In genomic region chr6:90472079-90472478, GRCm38 (mm10) we compare ENCODE assay signal across 28 mouse cellular contexts. TPM values are rescaled to one million over a fixed set of nuclear protein-coding genes. Genes with fewer than 3 reads are reported as not detected.
DNase-seq lines count a peak whose midpoint lies in the region; ATAC-seq and TF ChIP-seq lines count a peak whose summit lies in the region.
"Had no signal": no experiment of that assay in that cellular context is flagged by ENCODE, and none has a peak within 500 bp of the region (broad histone marks: within the 10 kb centered on the region; RNA-seq: fewer than 3 reads in every experiment).

No protein-coding gene starts in this region.

- ATAC-seq in heart, postnatal 0 days (ENCODE audit: insufficient read depth, low read depth) = no peak
- ATAC-seq: forebrain, embryonic 13.5 days; intestine, embryonic 15.5 days; Patski had no signal

- H3K9me3 ChIP-seq in heart, postnatal 0 days (replicated peaks; ENCODE audit: control insufficient read depth, low read length) = no peaks in the 10 kb centered on the region
- H3K9me3 ChIP-seq: forebrain, embryonic 13.5 days; heart, embryonic 15.5 days; hindbrain, embryonic 10.5 days; hindbrain, embryonic 15.5 days; intestine, embryonic 15.5 days; limb, embryonic 12.5 days; neural tube, embryonic 13.5 days had no signal

- peak overlapping the region; percentile 93 for H3K27ac ChIP-seq in heart, postnatal 0 days (ENCODE audit: low read depth)
- H3K27ac ChIP-seq in liver, adult 2 months (replicated peaks; ENCODE audit: insufficient read depth, low read depth, low read length) = peak overlapping the region; percentile 99
- H3K27ac ChIP-seq: forebrain, embryonic 13.5 days; liver, embryonic 14.5 days had no signal

- DNase-seq in gastrocnemius, adult 8-10 months (ENCODE audit: low spot score in 2 of 2) = peak; percentile 48 to 52
- DNase-seq in gastrocnemius, postnatal 36 days = no peak
- no peak for DNase-seq in heart, postnatal 0 days (ENCODE audit: low spot score)
- DNase-seq in heart, adult 9 months (ENCODE audit: low spot score in 2 of 2) = no peak
- peak; percentile 43 for DNase-seq in liver, adult 2 months (ENCODE audit: extremely low read depth, low read depth, low spot score)
- DNase-seq in liver = no peak
- peak; percentile 72 for DNase-seq in skeletal muscle tissue, adult 2 months (ENCODE audit: low read depth, low spot score)
- DNase-seq: adrenal gland, postnatal 10 days; cerebellum, adult 8-10 months; cerebellum, postnatal 36 days; kidney, adult 2 months; kidney, postnatal 36 days; layer of hippocampus, postnatal 36 days; lung, embryonic 14.5 days; lung, postnatal 36 days; right cerebral cortex, postnatal 4 days had no signal

- no peak for TF ChIP-seq CTCF in heart, postnatal 0 days (IDR thresholded peaks at IDR 0.05; ENCODE audit: low read depth)
- no peak for TF ChIP-seq CTCF in liver, adult 2 months (IDR thresholded peaks at IDR 0.05; ENCODE audit: low read depth, low read length)

- TF ChIP-seq POLR2A in liver, adult 2 months (IDR thresholded peaks at IDR 0.05; ENCODE audit: extremely low read depth, insufficient read depth, low read length) = no peak

- intact Hi-C loops in gastrocnemius, postnatal 36 days (cut with DNase I) = no loop called here

- peaks cover 39% of the 10 kb centered on the region for H3K36me3 ChIP-seq in heart, postnatal 0 days (replicated peaks; ENCODE audit: control insufficient read depth, insufficient read depth, low read length)
- peaks cover 33% of the 10 kb centered on the region for H3K36me3 ChIP-seq in liver, adult 2 months (ENCODE audit: control insufficient read depth, insufficient read depth, low read length)
- H3K36me3 ChIP-seq: hindbrain, embryonic 10.5 days; hindbrain, embryonic 15.5 days; intestine, embryonic 15.5 days; limb, embryonic 12.5 days had no signal

- H3K4me3 ChIP-seq in heart, postnatal 0 days (ENCODE audit: low read depth, low read length) = no peak overlapping the region
- H3K4me3 ChIP-seq in liver, adult 2 months (ENCODE audit: insufficient read depth, low read depth, low read length) = no peak overlapping the region
- H3K4me3 ChIP-seq: forebrain, embryonic 13.5 days; heart, embryonic 15.5 days; hindbrain, embryonic 10.5 days; hindbrain, embryonic 15.5 days; intestine, embryonic 15.5 days; limb, embryonic 12.5 days; neural tube, embryonic 13.5 days had no signal

- 74% methylated on average over 4 of the region's 4 CpGs for WGBS in heart, postnatal 0 days
- 50% methylated on average over 4 of the region's 4 CpGs for WGBS in liver, adult 2 months

- TF ChIP-seq EP300 in heart, postnatal 0 days (IDR thresholded peaks at IDR 0.05; ENCODE audit: low read depth) = no peak

- peaks cover 52% of the 10 kb centered on the region for H3K4me1 ChIP-seq in heart, postnatal 0 days (ENCODE audit: control insufficient read depth, insufficient read depth)
- H3K4me1 ChIP-seq in liver, adult 2 months (ENCODE audit: control insufficient read depth, insufficient read depth, low read length) = peaks cover 61% of the 10 kb centered on the region

- H3K27me3 ChIP-seq in heart, postnatal 0 days (ENCODE audit: control insufficient read depth, insufficient read depth, low read length) = no peaks in the 10 kb centered on the region
- no peaks in the 10 kb centered on the region for H3K27me3 ChIP-seq in liver, adult 2 months (ENCODE audit: control insufficient read depth, insufficient read depth, low read length)
- H3K27me3 ChIP-seq: forebrain, embryonic 13.5 days; heart, embryonic 15.5 days; hindbrain, embryonic 15.5 days; intestine, embryonic 15.5 days; limb, embryonic 12.5 days; neural tube, embryonic 13.5 days; Patski had no signal

- no peak overlapping the region for H3K4me2 ChIP-seq in heart, postnatal 0 days (ENCODE audit: low read depth, low read length)
- H3K4me2 ChIP-seq: forebrain, embryonic 13.5 days; heart, embryonic 15.5 days; hindbrain, embryonic 15.5 days; intestine, embryonic 15.5 days; limb, embryonic 12.5 days; lung, embryonic 14.5 days; midbrain, embryonic 11.5 days; neural tube, embryonic 13.5 days had no signal

- no peak overlapping the region for H3K9ac ChIP-seq in heart, postnatal 0 days (replicated peaks; ENCODE audit: low read depth, low read length)
- H3K9ac ChIP-seq in liver, adult 2 months (ENCODE audit: low read depth, low read length) = peak overlapping the region; percentile 85
- H3K9ac ChIP-seq: forebrain, embryonic 13.5 days; heart, embryonic 15.5 days; hindbrain, embryonic 15.5 days; intestine, embryonic 15.5 days; limb, embryonic 12.5 days; liver, embryonic 14.5 days; lung, embryonic 14.5 days; neural tube, embryonic 13.5 days had no signal

- H3K79me2 ChIP-seq in liver, adult 2 months (ENCODE audit: control insufficient read depth, insufficient read depth, low read length) = peaks cover 32% of the 10 kb centered on the region

RNA-seq across cellular contexts. Expression of gene Klf15, which starts 9.7 kb away (rescaled TPM):
- 10 to 100 TPM; 26.7 to 83.2 (median 44.3) TPM for total RNA-seq in gastrocnemius, adult 8-10 months (2022)
- 10 to 100 TPM; 36.6 to 38.0 TPM for total RNA-seq in gastrocnemius, postnatal 36 days (2021)
- total RNA-seq in heart, postnatal 0 days (2014; rRNA removed; ENCODE audit: low replicate concordance) = 56.9 and 74.5 TPM in 2 replicates
- polyA plus RNA-seq in heart, postnatal 0 days (2015; fragmentation: Nextera tagmentation; extraction: Ambion mirVana) = 15.6 and 23.4 TPM in 2 replicates
- total RNA-seq in liver, adult 2 months (2014; rRNA removed) = 148 and 168 TPM in 2 replicates
- polyA plus RNA-seq in liver, adult 2 months (2012; rRNA removed) = 147 and 252 TPM in 2 replicates
- total RNA-seq: megakaryocyte, adult 5-6 weeks; MEL had no signal

RNA-seq across cellular contexts. Expression of gene Aldh1l1, which starts 14.1 kb away (rescaled TPM):
- 1 to 10 TPM; 2.4 to 5.5 (median 4.0) TPM for total RNA-seq in gastrocnemius, adult 8-10 months (2022)
- 1 to 10 TPM; 2.9 to 4.0 TPM for total RNA-seq in gastrocnemius, postnatal 36 days (2021)
- 5.9 and 7.7 TPM in 2 replicates for total RNA-seq in heart, postnatal 0 days (2014; rRNA removed; ENCODE audit: low replicate concordance)
- 2.3 and 2.8 TPM in 2 replicates for polyA plus RNA-seq in heart, postnatal 0 days (2015; fragmentation: Nextera tagmentation; extraction: Ambion mirVana)
- total RNA-seq in liver, adult 2 months (2014; rRNA removed) = 1,071 and 1,237 TPM in 2 replicates
- 834 and 897 TPM in 2 replicates for polyA plus RNA-seq in liver, adult 2 months (2012; rRNA removed)

RNA-seq across cellular contexts. Expression of gene Cfap100, which starts 43.5 kb away (rescaled TPM):
- under 1 TPM in 1 of 4 experiments, not detected in 3; 0.56 TPM for total RNA-seq in gastrocnemius, adult 8-10 months (2022)
- under 1 TPM in 1 of 2 experiments, not detected in 1; 0.30 TPM for total RNA-seq in gastrocnemius, postnatal 36 days (2021)
- not detected in 2 replicates for total RNA-seq in heart, postnatal 0 days (2014; rRNA removed; ENCODE audit: low replicate concordance)
- polyA plus RNA-seq in heart, postnatal 0 days (2015; fragmentation: Nextera tagmentation; extraction: Ambion mirVana) = 0.04 and 0.27 TPM in 2 replicates
- total RNA-seq in liver, adult 2 months (2014; rRNA removed) = 0.20 and 0.28 TPM in 2 replicates
- 0.17 and 0.33 TPM in 2 replicates for polyA plus RNA-seq in liver, adult 2 months (2012; rRNA removed)
- total RNA-seq: megakaryocyte, adult 5-6 weeks; MEL had no signal

Comparison
In these comparisons a context has a peak if more than half of its experiments do, and no peak if none do; other contexts are left out.
1. DNase-seq: peak in gastrocnemius, adult 8-10 months (2 of 2), liver, adult 2 months (single experiment) and skeletal muscle tissue, adult 2 months (single experiment); none in gastrocnemius, postnatal 36 days (0 of 2), heart, postnatal 0 days (single experiment), heart, adult 9 months (0 of 2) and liver (single experiment).
2. RNA of gene Aldh1l1, which starts 14.1 kb away (total RNA-seq): 1,071 to 1,237 TPM in liver, adult 2 months; 5.9 to 7.7 TPM in heart, postnatal 0 days, 2.4 to 5.5 TPM in gastrocnemius, adult 8-10 months and 2.9 to 4.0 TPM in gastrocnemius, postnatal 36 days; every median in the first group is over 100 times any median in the second.